Mouse (Mus musculus) stomach, postnatal 0 days (tissue): Measurements from ENCODE around the gene Ankmy2. TPM values are rescaled to one million over a fixed set of nuclear protein-coding genes. Genes with fewer than 3 reads are reported as not detected.

ENCODE experiments used
- ATAC-seq: fragments of 200-750 bp; cut with Nextera tagmentation; 2 replicates; pipeline ENCODE4 v1.8.0; 2017; ENCODE audit not compliant: low FRiP score, low TSS enrichment
- DNase-seq: peaks from one replicate; pipeline ENCODE4 v3.0.0-alpha.2; 2016; ENCODE audit warnings: low spot score
- H3K27ac ChIP-seq: fragments of 300-500 bp; sonication (generic); replicated peaks from 2 replicates; pipeline ENCODE4 v1.5.1; 2014; ENCODE audit warnings: mild to moderate bottlenecking, control low read depth
- H3K27me3 ChIP-seq: fragments of 300-500 bp; sonication (generic); 2 replicates; pipeline ENCODE4 v1.6.1; 2014; ENCODE audit warnings: low read length; ENCODE audit not compliant: control insufficient read depth, insufficient read depth
- H3K36me3 ChIP-seq: fragments of 300-500 bp; sonication (generic); 2 replicates; pipeline ENCODE4 v1.6.1; 2014; ENCODE audit warnings: low read length, mixed read lengths; ENCODE audit not compliant: control insufficient read depth, insufficient read depth
- H3K4me1 ChIP-seq: fragments of 300-500 bp; sonication (generic); replicated peaks from 2 replicates; pipeline ENCODE4 v1.6.1; 2014; ENCODE audit warnings: antibody characterized with exemption; ENCODE audit not compliant: control insufficient read depth, insufficient read depth
- H3K4me2 ChIP-seq: fragments of 300-500 bp; sonication (generic); replicated peaks from 2 replicates; pipeline ENCODE4 v1.6.1; 2014; ENCODE audit warnings: low read depth, mild to moderate bottlenecking, control low read depth, moderate library complexity
- H3K4me3 ChIP-seq: fragments of 300-500 bp; sonication (generic); 2 replicates; pipeline ENCODE4 v1.5.1; 2014; ENCODE audit warnings: low read depth, low read length, control low read depth
- H3K9ac ChIP-seq: fragments of 300-500 bp; sonication (generic); 2 replicates; pipeline ENCODE4 v1.6.1; 2014; ENCODE audit warnings: mild to moderate bottlenecking, low read length, control low read depth, mixed read lengths
- H3K9me3 ChIP-seq: fragments of 300-500 bp; sonication (generic); 2 replicates; pipeline ENCODE4 v1.6.1; 2016; ENCODE audit warnings: low read length; ENCODE audit not compliant: control insufficient read depth
- CTCF ChIP-seq: IDR thresholded peaks from 2 replicates; pipeline ENCODE4 v1.5.1; 2016; ENCODE audit warnings: antibody characterized with exemption, low read depth, mild to moderate bottlenecking, moderate library complexity
- EP300 ChIP-seq: optimal IDR thresholded peaks from 2 replicates; pipeline ENCODE3; 2016; ENCODE audit warnings: antibody characterized with exemption
- WGBS: fragments of 180-500 bp; shearing (Covaris S2); extraction: QIAGEN DNeasy Blood & Tissue Kit; methylation state at CpG from one replicate; pipeline ENCODE4 v1.1.7; 2014; 5-methylcytosine and 5-hydroxymethylcytosine counted together
- polyA plus RNA-seq: library from polyadenylated mRNA; unstranded; fragments of >200 nt; fragmentation: Nextera tagmentation; extraction: Ambion mirVana; gene quantifications from 2 replicates; pipeline ENCODE4 v1.2.1, GENCODE M21; 2015

Gene Ankmy2
- polyA plus RNA-seq, 1 experiment from 2014 or later: 27.4 TPM

DNA sequence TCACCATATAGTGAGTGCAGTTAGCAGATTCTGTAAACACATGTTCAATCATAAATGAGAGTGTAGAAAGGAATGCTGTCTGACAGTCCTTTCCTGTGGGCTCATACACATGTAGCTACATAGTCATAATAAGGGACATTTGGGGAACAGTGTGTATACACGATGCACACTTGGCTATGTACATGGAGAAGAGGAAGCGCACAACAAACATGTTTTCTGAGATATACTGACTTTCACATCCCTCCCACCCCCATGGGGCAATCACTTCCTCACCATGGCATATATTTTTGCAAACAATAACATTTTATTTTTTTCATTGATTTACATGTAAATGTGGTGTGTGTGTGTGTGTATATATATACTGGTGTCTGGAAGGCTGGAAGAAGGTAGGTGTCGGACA, 37.7 kb upstream of the Ankmy2 start:
- Histone ChIP-seq H3K27ac (no peak overlapping the region), H3K4me2 (no peak overlapping the region), H3K9me3 (no peaks in the 10 kb centered on the region), H3K4me3 (no peak overlapping the region), H3K9ac (no peak overlapping the region), H3K4me1 (no peaks in the 10 kb centered on the region), H3K36me3 (peaks cover 17% of the 10 kb centered on the region; the same call in 1 of the 2 replicates), H3K27me3 (no peaks in the 10 kb centered on the region)
- ATAC-seq (no peak), DNase-seq (no peak)
- TF ChIP-seq CTCF: no peak
- TF ChIP-seq EP300: no peak
- WGBS: 90% methylated on average over 3 of the region's 3 CpGs

DNA sequence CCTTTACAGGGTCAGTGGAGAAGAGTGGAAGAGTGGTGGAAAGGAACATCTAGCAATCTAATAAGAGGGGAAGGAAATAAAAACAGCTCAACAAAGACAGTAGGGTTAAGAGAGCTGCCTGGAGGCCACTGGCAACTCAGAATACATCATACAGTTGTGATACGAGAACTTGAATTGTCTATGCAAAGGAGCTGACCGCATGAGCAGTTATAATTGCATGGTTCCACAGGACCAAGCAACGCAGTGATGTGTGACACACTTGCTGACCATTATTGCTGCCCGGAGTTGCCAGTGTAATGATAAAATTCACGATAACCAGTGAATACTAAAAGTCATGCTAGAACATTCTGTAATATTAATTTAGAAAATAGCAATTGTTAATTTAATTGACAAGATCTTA, 30.9 kb upstream of the Ankmy2 start:
- WGBS: 93% methylated on average over 5 of the region's 5 CpGs
- peaks cover 16% of the 10 kb centered on the region for H3K36me3 ChIP-seq
- DNase-seq: no peak

DNA sequence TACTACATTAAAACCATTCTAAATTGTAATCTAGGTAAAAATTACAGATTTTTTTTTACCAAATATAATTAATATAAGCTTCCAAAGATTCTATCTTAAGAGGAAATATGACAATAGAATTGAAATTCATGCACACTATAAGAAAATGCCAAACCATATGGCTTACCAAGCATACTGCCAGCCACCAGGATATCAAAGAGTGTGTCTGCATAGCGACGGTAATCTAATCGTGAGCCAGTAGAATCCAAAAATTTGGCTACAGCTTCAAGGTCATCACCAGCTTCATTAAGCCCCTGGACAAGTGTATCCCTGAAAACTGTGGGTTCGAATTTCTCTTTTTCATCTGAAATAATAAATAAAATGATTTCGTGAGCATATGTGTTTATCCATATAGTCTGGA, 27.1 kb upstream of the Ankmy2 start:
- 93% methylated on average over 5 of the region's 5 CpGs for WGBS
- no peak overlapping the region for H3K27ac ChIP-seq
- no peak overlapping the region for H3K9ac ChIP-seq
- H3K27me3 ChIP-seq: no peaks in the 10 kb centered on the region
- H3K4me3 ChIP-seq: no peak overlapping the region
- no peak for TF ChIP-seq CTCF
- no peak for TF ChIP-seq EP300
- no peaks in the 10 kb centered on the region for H3K4me1 ChIP-seq
- H3K4me2 ChIP-seq: no peak overlapping the region
- no peak for DNase-seq
- H3K9me3 ChIP-seq: no peaks in the 10 kb centered on the region
- no peak for ATAC-seq
- peaks cover 8% of the 10 kb centered on the region for H3K36me3 ChIP-seq

More for the DNA sequence above, 30.9 kb upstream of the Ankmy2 start:
- H3K27ac ChIP-seq: no peak overlapping the region
- no peak for ATAC-seq
- no peak overlapping the region for H3K4me3 ChIP-seq
- H3K9ac ChIP-seq: no peak overlapping the region
- no peaks in the 10 kb centered on the region for H3K27me3 ChIP-seq
- no peaks in the 10 kb centered on the region for H3K4me1 ChIP-seq
- H3K9me3 ChIP-seq: no peaks in the 10 kb centered on the region
- no peak for TF ChIP-seq EP300
- no peak for TF ChIP-seq CTCF
- no peak overlapping the region for H3K4me2 ChIP-seq

DNA sequence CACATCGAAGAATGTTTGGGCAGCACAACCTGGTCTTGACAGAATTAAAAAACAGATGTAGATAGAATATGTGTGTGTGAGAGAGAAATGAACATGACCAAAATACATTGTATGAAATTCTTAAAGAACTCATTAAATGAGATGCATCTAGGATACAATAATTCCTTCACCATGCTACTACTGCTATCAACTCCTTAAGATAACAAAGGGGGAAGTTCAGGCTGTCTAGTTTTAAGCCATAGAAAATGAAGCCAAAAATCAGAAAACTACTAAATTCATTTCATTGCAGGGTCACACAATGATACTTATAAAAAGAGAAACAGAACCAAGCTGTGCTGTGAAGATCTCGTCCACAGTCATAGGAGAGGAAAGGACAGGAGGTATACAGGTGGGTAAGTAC, 24.7 kb upstream of the Ankmy2 start:
- Histone ChIP-seq H3K4me2 (no peak overlapping the region), H3K27me3 (no peaks in the 10 kb centered on the region), H3K4me1 (no peaks in the 10 kb centered on the region), H3K9ac (no peak overlapping the region), H3K27ac (no peak overlapping the region), H3K4me3 (no peak overlapping the region), H3K9me3 (no peaks in the 10 kb centered on the region), H3K36me3 (peaks cover 10% of the 10 kb centered on the region)
- TF ChIP-seq CTCF (no peak), EP300 (no peak)
- WGBS: 97% methylated on average over 2 of the region's 2 CpGs
- ATAC-seq (no peak), DNase-seq (no peak)

DNA sequence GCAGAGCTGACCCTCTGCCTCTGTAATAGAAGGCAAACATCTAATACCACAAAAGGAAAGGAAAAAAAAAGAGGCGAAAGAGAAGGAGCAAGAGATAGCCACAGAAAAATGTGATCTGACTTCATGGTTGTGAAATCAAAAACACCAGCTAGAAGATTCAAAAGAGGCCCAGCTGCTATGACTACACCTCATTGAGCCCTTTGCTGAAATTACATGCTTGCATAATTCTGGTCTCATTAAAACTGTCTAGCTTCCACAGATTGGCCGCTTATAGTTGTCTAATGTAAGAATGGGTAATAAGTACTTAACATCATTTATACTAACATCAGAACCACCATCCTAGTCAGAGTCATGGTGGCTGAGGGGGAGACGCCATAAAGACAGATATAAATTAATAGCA, 24.2 kb upstream of the Ankmy2 start:
- WGBS: 88% methylated on average over 3 of the region's 3 CpGs
- H3K9me3 ChIP-seq: no peaks in the 10 kb centered on the region
- ATAC-seq: no peak

DNA sequence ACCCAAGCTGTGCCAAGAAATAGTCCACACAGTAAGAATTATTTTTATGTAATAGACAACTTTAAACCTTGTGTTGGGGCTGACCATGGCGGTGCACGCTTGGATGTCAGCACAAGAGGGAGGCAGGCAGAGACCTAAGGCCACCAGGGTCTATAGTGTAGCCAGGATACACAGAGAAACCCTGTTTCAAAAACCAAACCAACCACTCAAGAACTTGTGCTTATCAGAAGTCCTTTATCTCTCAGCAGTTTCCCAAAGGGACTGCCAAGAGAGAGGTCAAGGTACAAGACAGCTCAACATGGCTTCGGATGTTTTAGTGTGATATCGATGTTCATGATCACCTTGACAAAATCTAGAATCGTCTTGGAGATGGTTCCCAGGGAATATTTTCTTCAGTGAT, 23.4 kb upstream of the Ankmy2 start:
- TF ChIP-seq CTCF: no peak
- ATAC-seq (no peak), DNase-seq (no peak)
- Histone ChIP-seq H3K27ac (no peak overlapping the region), H3K36me3 (peaks cover 10% of the 10 kb centered on the region), H3K27me3 (no peaks in the 10 kb centered on the region), H3K9me3 (no peaks in the 10 kb centered on the region), H3K9ac (no peak overlapping the region), H3K4me2 (no peak overlapping the region), H3K4me3 (no peak overlapping the region), H3K4me1 (no peaks in the 10 kb centered on the region)
- WGBS: 84% methylated on average over 5 of the region's 5 CpGs

More for the DNA sequence above, 24.2 kb upstream of the Ankmy2 start:
- Histone ChIP-seq H3K36me3 (peaks cover 10% of the 10 kb centered on the region), H3K27me3 (no peaks in the 10 kb centered on the region), H3K4me3 (no peak overlapping the region), H3K4me2 (no peak overlapping the region), H3K27ac (no peak overlapping the region), H3K4me1 (no peaks in the 10 kb centered on the region), H3K9ac (no peak overlapping the region)
- TF ChIP-seq EP300 (no peak), CTCF (no peak)
- no peak for DNase-seq
